Comparison of ENCODE assay signal across 7 mouse cellular contexts in the genomic region with DNA sequence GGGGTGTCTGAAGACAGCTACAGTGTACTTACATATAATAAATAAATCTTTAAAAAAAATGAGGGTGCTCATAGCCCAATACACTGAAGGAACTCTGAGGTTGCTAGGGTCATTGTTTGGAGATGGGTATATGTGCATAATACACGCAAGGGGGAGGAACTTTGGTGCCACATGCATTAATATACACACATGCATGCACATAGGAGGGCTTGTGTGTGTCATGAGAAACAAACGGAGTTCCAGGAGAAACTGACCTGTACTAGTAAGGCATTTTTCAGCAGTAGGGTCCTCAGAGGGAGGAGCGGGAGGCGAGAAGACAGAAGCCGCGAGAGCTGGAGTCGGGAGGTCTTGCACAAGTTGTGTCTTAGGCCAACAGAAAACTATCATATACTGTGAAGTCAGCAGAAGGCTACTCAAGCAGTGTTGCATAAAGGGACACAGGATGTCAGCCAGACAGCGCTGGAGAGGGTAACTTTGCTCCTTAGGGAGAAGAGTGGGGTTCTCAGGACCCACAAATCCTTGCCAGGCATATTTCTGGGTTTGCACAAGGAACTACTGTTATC. TPM values are rescaled to one million over a fixed set of nuclear protein-coding genes. Genes with fewer than 3 reads are reported as not detected.
A peak's percentile ranks its signal among the peaks of the same experiment; 100 is the strongest.
DNase-seq lines count a peak whose midpoint lies in the region; ATAC-seq and TF ChIP-seq lines count a peak whose summit lies in the region.

No protein-coding gene starts in this region.

- TF ChIP-seq EP300 in MEL (IDR thresholded peaks at IDR 0.05; ENCODE audit: low read depth in 1 of 2, low read length in 2 of 2), result no peak

- H3K9me3 ChIP-seq in MEL (replicated peaks; ENCODE audit: insufficient read depth, low read length), result no peaks in the 10 kb centered on the region
- no peaks in the 10 kb centered on the region for H3K9me3 ChIP-seq in hindbrain, postnatal 0 days (ENCODE audit: low read length)

- TF ChIP-seq POLR2A in MEL (IDR thresholded peaks at IDR 0.05; ENCODE audit: control insufficient read depth in 1 of 2, insufficient read depth in 1 of 2, low read depth in 1 of 2, low read length in 2 of 2, poor library complexity in 1 of 2), result no peak
- no peak for TF ChIP-seq POLR2A in cortical plate, adult 2 months (IDR thresholded peaks at IDR 0.05; ENCODE audit: extremely low read depth, insufficient read depth, low read length)

- no peak for TF ChIP-seq CTCF in MEL (IDR thresholded peaks at IDR 0.05 in 2 of 3, conservative IDR thresholded peaks at IDR 0.05 in 1 of 3; ENCODE audit: control insufficient read depth in 1 of 3, insufficient read depth in 1 of 3, low read depth in 2 of 3, low read length in 3 of 3, poor library complexity in 1 of 3, severe bottlenecking in 1 of 3)
- TF ChIP-seq CTCF in cortical plate, adult 2 months (IDR thresholded peaks at IDR 0.05; ENCODE audit: extremely low read depth, insufficient read depth, low read length), result no peak
- no peak for TF ChIP-seq CTCF in hindbrain, postnatal 0 days (IDR thresholded peaks at IDR 0.05; ENCODE audit: low read depth)

- no peaks in the 10 kb centered on the region for H3K27me3 ChIP-seq in MEL (ENCODE audit: control insufficient read depth in 1 of 2, insufficient read depth in 2 of 2, low read length in 2 of 2)
- no peaks in the 10 kb centered on the region for H3K27me3 ChIP-seq in hindbrain, postnatal 0 days (ENCODE audit: insufficient read depth, low read length)

- H3K9ac ChIP-seq in MEL (ENCODE audit: control insufficient read depth, low read depth, low read length, poor library complexity, severe bottlenecking), result no peak overlapping the region
- H3K9ac ChIP-seq in hindbrain, postnatal 0 days (replicated peaks; ENCODE audit: low read length), result no peak overlapping the region

- no peak for DNase-seq in MEL (ENCODE audit: low read depth, low spot score)
- DNase-seq in hindbrain, postnatal 0 days (ENCODE audit: low spot score), result peak; percentile 18
- DNase-seq in B cell, adult 2 months, result no peak
- DNase-seq in adrenal gland, adult 18-20 months (ENCODE audit: low spot score in 2 of 2), result no peak
- no peak for DNase-seq in layer of hippocampus, adult 11-12 months (ENCODE audit: low spot score)

- H3K27ac ChIP-seq in MEL (ENCODE audit: control insufficient read depth, low read depth, low read length), result no peak overlapping the region
- no peak overlapping the region for H3K27ac ChIP-seq in cortical plate, adult 2 months (ENCODE audit: insufficient read depth, low read length)
- H3K27ac ChIP-seq in hindbrain, postnatal 0 days, result no peak overlapping the region; the same call in 1 of the 2 replicates

- TF ChIP-seq RAD21 in MEL (IDR thresholded peaks at IDR 0.05; ENCODE audit: low read depth, low read length), result no peak

- H3K36me3 ChIP-seq in MEL (ENCODE audit: control insufficient read depth in 1 of 2, insufficient read depth in 2 of 2, low read length in 2 of 2), result peaks cover 0 to 7% of the 10 kb centered on the region in 2 experiments; a peak in 1 of 4 replicates
- no peaks in the 10 kb centered on the region for H3K36me3 ChIP-seq in hindbrain, postnatal 0 days (ENCODE audit: insufficient read depth, low read length)

- H3K4me2 ChIP-seq in hindbrain, postnatal 0 days (ENCODE audit: low read depth, low read length), result peak overlapping the region; percentile 50

- peaks cover 3 to 12% of the 10 kb centered on the region in 2 experiments for H3K4me1 ChIP-seq in MEL (ENCODE audit: control insufficient read depth in 1 of 2, insufficient read depth in 2 of 2, low read length in 2 of 2)
- H3K4me1 ChIP-seq in cortical plate, adult 2 months (ENCODE audit: control insufficient read depth, insufficient read depth, low read length), result peaks cover 6% of the 10 kb centered on the region; the same call in 1 of the 2 replicates
- H3K4me1 ChIP-seq in hindbrain, postnatal 0 days (ENCODE audit: insufficient read depth, low read length), result 0 out of 2 replicates have a peak, but pooled peaks cover 4% of the 10 kb centered on the region

- peak; percentile 18; the same call in 1 of the 2 replicates for ATAC-seq in hindbrain, postnatal 0 days
- ATAC-seq in megakaryocyte-erythroid progenitor cell, adult 5-6 weeks (replicated peaks; ENCODE audit: low FRiP score, low TSS enrichment, poor library complexity, severe bottlenecking), result peak; percentile 16

- no peaks in the 10 kb centered on the region for H3K79me2 ChIP-seq in MEL (ENCODE audit: control insufficient read depth, insufficient read depth, low read length, poor library complexity)

- WGBS in hindbrain, postnatal 0 days, result 60% methylated on average over 8 of the region's 8 CpGs

- H3K4me3 ChIP-seq in MEL (ENCODE audit: control insufficient read depth in 1 of 2, insufficient read depth in 1 of 2, low read depth in 2 of 2, low read length in 2 of 2), result peak overlapping the region in 1 of 2 experiments; percentile 40; a peak in 1 of 4 replicates
- peak overlapping the region; percentile 22 for H3K4me3 ChIP-seq in cortical plate, adult 2 months (ENCODE audit: insufficient read depth, low read length)
- H3K4me3 ChIP-seq in hindbrain, postnatal 0 days (ENCODE audit: low read length), result 0 out of 2 replicates have a peak overlapping the region, but pooled peaks have one; percentile 6

TF ChIP-seq in MEL, 35 proteins besides CTCF, POLR2A, EP300 and RAD21:
- TF ChIP-seq TBP (IDR thresholded peaks at IDR 0.05; ENCODE audit: low read depth, low read length), result no peak
- 0 out of 2 replicates have a peak, but pooled peaks have one; percentile 10 for TF ChIP-seq GATA1 (IDR thresholded peaks at IDR 0.05; ENCODE audit: low read depth, low read length)
- TF ChIP-seq ZC3H11A (IDR thresholded peaks at IDR 0.05; ENCODE audit: low read depth, low read length), result no peak
- 0 out of 2 replicates have a peak, but pooled peaks have one; percentile 12 for TF ChIP-seq NELFE (IDR thresholded peaks at IDR 0.05; ENCODE audit: low read depth, low read length)
TF ChIP-seq in MEL: peak in this region for 2.

RNA-seq across cellular contexts. Expression of a gene that starts 7.5 kb away (rescaled TPM):
- 113 and 131 TPM in 2 replicates for total RNA-seq in MEL (2012; rRNA removed)
- 100 to 1,000 TPM in 1 of 2 experiments, not detected in 1; 124 TPM for polyA plus RNA-seq in MEL (2012; ENCODE audit: insufficient read depth in 1 of 2, insufficient read length in 2 of 2, low read depth in 1 of 2, low replicate concordance in 2 of 2, missing spikeins in 1 of 2)
- polyA plus RNA-seq in cortical plate, adult 2 months (2012; rRNA removed), result 109 and 112 TPM in 2 replicates
- 228 and 229 TPM in 2 replicates for total RNA-seq in hindbrain, postnatal 0 days (2014; rRNA removed)
- 199 and 206 TPM in 2 replicates for polyA plus RNA-seq in hindbrain, postnatal 0 days (2015; fragmentation: Nextera tagmentation; extraction: Ambion mirVana)
- total RNA-seq in megakaryocyte-erythroid progenitor cell, adult 5-6 weeks (2014; fragmentation: Nextera tagmentation), result 59.7 and 60.4 TPM in 2 replicates
- total RNA-seq in megakaryocyte-erythroid progenitor cell, adult 5-6 weeks (2017), result 23.4 and 35.3 TPM in 2 replicates
- total RNA-seq in adrenal gland, adult 18-20 months (2021), result 10 to 100 TPM; 30.6 to 37.2 TPM

RNA-seq across cellular contexts. Expression of a gene that starts 34.6 kb away (rescaled TPM):
- total RNA-seq in MEL (2012; rRNA removed), result 0.15 and 0.16 TPM in 2 replicates
- polyA plus RNA-seq in MEL (2012; ENCODE audit: insufficient read depth in 1 of 2, insufficient read length in 2 of 2, low read depth in 1 of 2, low replicate concordance in 2 of 2, missing spikeins in 1 of 2), result 1 to 10 TPM in 1 of 2 experiments, not detected in 1; 1.3 TPM
- 180 and 182 TPM in 2 replicates for polyA plus RNA-seq in cortical plate, adult 2 months (2012; rRNA removed)
- 1.8 and 3.6 TPM in 2 replicates for total RNA-seq in hindbrain, postnatal 0 days (2014; rRNA removed)
- polyA plus RNA-seq in hindbrain, postnatal 0 days (2015; fragmentation: Nextera tagmentation; extraction: Ambion mirVana), result 0.91 and 1.2 TPM in 2 replicates
- not detected in 2 replicates for total RNA-seq in megakaryocyte-erythroid progenitor cell, adult 5-6 weeks (2014; fragmentation: Nextera tagmentation)
- total RNA-seq in megakaryocyte-erythroid progenitor cell, adult 5-6 weeks (2017), result not detected in 2 replicates
- total RNA-seq in adrenal gland, adult 18-20 months (2021), result under 1 TPM; 0.60 to 0.67 TPM

RNA-seq across cellular contexts. Expression of a gene that starts 35.6 kb away (rescaled TPM):
- 21.6 and 24.7 TPM in 2 replicates for total RNA-seq in MEL (2012; rRNA removed)
- 10 to 100 TPM in 1 of 2 experiments, not detected in 1; 46.4 TPM for polyA plus RNA-seq in MEL (2012; ENCODE audit: insufficient read depth in 1 of 2, insufficient read length in 2 of 2, low read depth in 1 of 2, low replicate concordance in 2 of 2, missing spikeins in 1 of 2)
- polyA plus RNA-seq in cortical plate, adult 2 months (2012; rRNA removed), result 156 and 168 TPM in 2 replicates
- 90.2 and 94.2 TPM in 2 replicates for total RNA-seq in hindbrain, postnatal 0 days (2014; rRNA removed)
- polyA plus RNA-seq in hindbrain, postnatal 0 days (2015; fragmentation: Nextera tagmentation; extraction: Ambion mirVana), result 101 and 110 TPM in 2 replicates
- total RNA-seq in megakaryocyte-erythroid progenitor cell, adult 5-6 weeks (2014; fragmentation: Nextera tagmentation), result 26.2 and 41.2 TPM in 2 replicates
- 1.4 and 3.5 TPM in 2 replicates for total RNA-seq in megakaryocyte-erythroid progenitor cell, adult 5-6 weeks (2017)
- 10 to 100 TPM; 46.0 to 50.6 TPM for total RNA-seq in adrenal gland, adult 18-20 months (2021)

RNA-seq across cellular contexts. Expression of a gene that starts 36.4 kb away (rescaled TPM):
- total RNA-seq in MEL (2012; rRNA removed), result not detected in 2 replicates
- under 1 TPM in 1 of 2 experiments, not detected in 1; 0.11 TPM for polyA plus RNA-seq in MEL (2012; ENCODE audit: insufficient read depth in 1 of 2, insufficient read length in 2 of 2, low read depth in 1 of 2, low replicate concordance in 2 of 2, missing spikeins in 1 of 2)
- polyA plus RNA-seq in cortical plate, adult 2 months (2012; rRNA removed), result 0.69 and 1.1 TPM in 2 replicates
- 0.86 and 1.3 TPM in 2 replicates for total RNA-seq in hindbrain, postnatal 0 days (2014; rRNA removed)
- polyA plus RNA-seq in hindbrain, postnatal 0 days (2015; fragmentation: Nextera tagmentation; extraction: Ambion mirVana), result 1.3 and 1.4 TPM in 2 replicates
- not detected in 2 replicates for total RNA-seq in megakaryocyte-erythroid progenitor cell, adult 5-6 weeks (2014; fragmentation: Nextera tagmentation)
- total RNA-seq in megakaryocyte-erythroid progenitor cell, adult 5-6 weeks (2017), result not detected in 2 replicates
- 1 to 10 TPM; 1.6 to 2.6 TPM for total RNA-seq in adrenal gland, adult 18-20 months (2021)
